Mouse (Mus musculus) myocyte (in vitro differentiated cells): ENCODE results near the gene Dnajc5. TPM values are rescaled to one million over a fixed set of nuclear protein-coding genes. Genes with fewer than 3 reads are reported as not detected.

ENCODE experiments used
- H3K27me3 ChIP-seq: one replicate; pipeline ENCODE4 v1.6.1; 2011; ENCODE audit not compliant: control insufficient read depth, insufficient read depth, insufficient read length
- H3K36me3 ChIP-seq: one replicate; pipeline ENCODE4 v1.6.1; 2011; ENCODE audit not compliant: control insufficient read depth, insufficient read depth
- H3K4me2 ChIP-seq: one replicate; pipeline ENCODE4 v1.6.1; 2011; ENCODE audit warnings: low read depth, control low read depth
- H3K4me3 ChIP-seq: one replicate; pipeline ENCODE4 v1.5.1; 2011; ENCODE audit warnings: mild to moderate bottlenecking, control low read depth, moderate library complexity
- H3K79me2 ChIP-seq: one replicate; pipeline ENCODE4 v1.6.1; 2011; ENCODE audit not compliant: control insufficient read depth, insufficient read depth
- H3ac ChIP-seq: one replicate; pipeline ENCODE4 v1.6.1; 2011; ENCODE audit not compliant: control insufficient read depth, insufficient read length
- CEBPB ChIP-seq: IDR thresholded peaks from 2 replicates; pipeline ENCODE4 v1.6.1; 2011; ENCODE audit warnings: mild to moderate bottlenecking, moderate library complexity; ENCODE audit not compliant: poor library complexity, insufficient read depth, severe bottlenecking
- E2F4 ChIP-seq: IDR thresholded peaks from one replicate; pipeline ENCODE4 v1.6.1; 2011; ENCODE audit warnings: mild to moderate bottlenecking, control low read depth, moderate library complexity; ENCODE audit not compliant: insufficient read depth
- MAX ChIP-seq: IDR thresholded peaks from one replicate; pipeline ENCODE4 v1.6.1; 2011; ENCODE audit warnings: low read depth, mild to moderate bottlenecking, control low read depth
- MYOD1 ChIP-seq, 3 experiments: IDR thresholded peaks; one replicate each; pipeline ENCODE4 v1.6.1; 2011; ENCODE audit warnings: control low read depth in 2 of 3, low read depth in 2 of 3, mild to moderate bottlenecking in 2 of 3, moderate library complexity in 1 of 3; ENCODE audit not compliant: insufficient read length in 2 of 3, control insufficient read depth in 1 of 3
- MYOG ChIP-seq, 3 experiments: IDR thresholded peaks; one replicate each; pipeline ENCODE4 v1.6.1; 2011; ENCODE audit warnings: control low read depth in 2 of 3, low read depth in 2 of 3, mild to moderate bottlenecking in 2 of 3; ENCODE audit not compliant: insufficient read length in 2 of 3, control insufficient read depth in 1 of 3, insufficient read depth in 1 of 3
- POLR2A ChIP-seq: IDR thresholded peaks from one replicate; pipeline ENCODE4 v1.6.1; 2011; ENCODE audit warnings: low read depth, mild to moderate bottlenecking, control low read depth, moderate library complexity; ENCODE audit not compliant: insufficient read length
- POLR2AphosphoS2 ChIP-seq: IDR thresholded peaks from one replicate; pipeline ENCODE4 v1.6.1; 2011; ENCODE audit warnings: low read depth, control low read depth; ENCODE audit not compliant: insufficient read length
- REST ChIP-seq: IDR thresholded peaks from one replicate; pipeline ENCODE4 v1.6.1; 2011; ENCODE audit warnings: mild to moderate bottlenecking, control low read depth, moderate library complexity; ENCODE audit not compliant: insufficient read depth, insufficient read length
- SRF ChIP-seq: IDR thresholded peaks from one replicate; pipeline ENCODE4 v1.6.1; 2011; ENCODE audit warnings: low read depth; ENCODE audit not compliant: control insufficient read depth, insufficient read length
- TCF12 ChIP-seq: IDR thresholded peaks from one replicate; pipeline ENCODE4 v1.6.1; 2011; ENCODE audit warnings: mild to moderate bottlenecking, control low read depth; ENCODE audit not compliant: poor library complexity, insufficient read depth, severe bottlenecking
- TCF3 ChIP-seq: IDR thresholded peaks from one replicate; pipeline ENCODE4 v1.6.1; 2011; ENCODE audit warnings: low read depth, control low read depth; ENCODE audit not compliant: insufficient read length
- USF1 ChIP-seq: IDR thresholded peaks from one replicate; pipeline ENCODE4 v1.6.1; 2011; ENCODE audit warnings: low read depth, mild to moderate bottlenecking, control low read depth, moderate library complexity
- polyA plus RNA-seq: library from polyadenylated mRNA; unstranded; fragments of >200 nt; fragmentation: generic; extraction: Trizol; gene quantifications from one replicate; pipeline ENCODE4 v1.2.1, GENCODE M21; 2012; ENCODE audit warnings: missing spikeins

Gene Dnajc5
- polyA plus RNA-seq, 1 experiment: 67.7 TPM

DNA sequence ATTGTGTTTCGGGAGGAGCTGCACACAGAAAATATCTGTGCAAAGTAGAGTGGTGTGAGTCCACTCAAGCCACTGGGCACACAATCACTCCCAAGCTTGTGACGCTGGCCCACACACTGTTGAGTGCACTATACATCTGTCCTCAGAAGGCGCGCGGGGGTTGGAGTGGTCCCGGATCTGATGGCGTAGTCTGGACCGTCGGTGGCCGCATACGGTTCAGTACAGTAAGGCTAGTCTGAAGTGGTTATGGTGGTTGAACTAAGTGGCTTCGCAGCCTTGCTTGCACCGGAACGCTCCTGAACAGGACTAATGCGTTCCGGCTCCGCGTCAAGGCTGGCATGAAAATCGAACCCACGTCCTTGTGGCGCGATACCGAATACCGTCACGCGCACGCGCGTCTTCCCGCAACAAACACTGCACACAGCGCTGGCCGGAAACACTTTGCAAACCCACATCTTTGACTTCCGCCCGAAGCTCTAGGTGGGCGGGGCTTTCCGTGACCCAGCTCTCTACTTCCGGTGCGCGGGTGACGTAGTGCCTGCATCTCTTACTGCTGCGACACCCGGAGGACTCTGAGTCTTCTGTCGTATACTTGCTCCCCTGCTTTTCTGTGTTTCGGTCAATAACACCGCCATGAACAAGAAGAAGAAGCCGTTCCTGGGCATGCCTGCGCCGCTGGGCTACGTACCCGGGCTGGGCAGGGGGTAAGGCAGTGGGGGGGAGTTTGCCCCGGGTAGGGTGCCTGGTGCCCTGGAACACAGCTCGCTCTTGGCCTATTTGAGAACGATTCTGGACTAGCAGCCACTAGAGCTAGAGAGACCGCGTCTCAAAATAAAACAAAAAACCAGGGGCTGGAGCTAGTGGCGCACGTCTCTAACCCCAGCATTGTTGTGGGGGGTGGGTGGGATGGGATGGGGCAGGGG, 80.8 kb downstream of the Dnajc5 start:
- H3K36me3 ChIP-seq: no peaks in the 10 kb centered on the region
- no peaks in the 10 kb centered on the region for H3K27me3 ChIP-seq
- peaks cover 35% of the 10 kb centered on the region for H3K79me2 ChIP-seq
- TF ChIP-seq MYOG (IDR thresholded peaks at IDR 0.05; ENCODE audit: control insufficient read depth in 1 of 3, insufficient read depth in 1 of 3, insufficient read length in 2 of 3, low read depth in 2 of 3) (peak in 1 of 3 experiments; percentile 5), E2F4 (no peak), SRF (peak; percentile 31), POLR2A (peak; percentile 94), POLR2AphosphoS2 (peak; percentile 91), TCF3 (no peak)
- peak overlapping the region; percentile 95 for H3K4me2 ChIP-seq
- H3K4me3 ChIP-seq: peak overlapping the region; percentile 87
- peak overlapping the region; percentile 69 for H3ac ChIP-seq

DNA sequence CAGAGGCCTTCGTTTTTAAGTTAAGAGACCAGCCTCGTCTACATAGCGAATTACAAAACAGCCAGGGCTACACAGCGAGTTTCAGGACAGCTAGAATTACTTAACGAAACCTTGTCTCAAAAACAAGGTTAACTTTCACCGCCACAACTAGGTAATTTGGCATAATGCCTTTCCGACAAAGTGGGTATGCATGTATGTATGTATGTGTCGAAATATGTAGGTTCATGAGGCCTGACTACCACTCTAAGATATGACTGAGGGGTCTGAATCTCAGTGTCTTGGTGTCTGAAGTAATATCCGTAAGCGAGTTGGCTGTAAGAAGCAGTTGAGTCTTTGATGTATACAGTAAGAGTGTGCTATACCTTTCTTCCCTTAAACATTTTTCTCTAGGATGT, 81.5 kb downstream of the Dnajc5 start:
- H3ac ChIP-seq: peak overlapping the region; percentile 69
- H3K4me2 ChIP-seq: peak overlapping the region; percentile 95
- H3K27me3 ChIP-seq: no peaks in the 10 kb centered on the region
- H3K79me2 ChIP-seq: peaks cover 35% of the 10 kb centered on the region
- TF ChIP-seq POLR2A: no peak
- TF ChIP-seq TCF12: no peak
- no peak for TF ChIP-seq REST
- TF ChIP-seq MYOD1 (IDR thresholded peaks at IDR 0.05; ENCODE audit: control insufficient read depth in 1 of 3, insufficient read length in 2 of 3, low read depth in 2 of 3): no peak
- TF ChIP-seq TCF3: no peak
- TF ChIP-seq E2F4: no peak
- TF ChIP-seq SRF: no peak
- no peak for TF ChIP-seq POLR2AphosphoS2
- no peak for TF ChIP-seq USF1
- no peak for TF ChIP-seq MYOG (IDR thresholded peaks at IDR 0.05; ENCODE audit: control insufficient read depth in 1 of 3, insufficient read depth in 1 of 3, insufficient read length in 2 of 3, low read depth in 2 of 3)
- peak overlapping the region; percentile 87 for H3K4me3 ChIP-seq
- H3K36me3 ChIP-seq: no peaks in the 10 kb centered on the region

- H3ac ChIP-seq: no peak overlapping the region
- peaks cover 35% of the 10 kb centered on the region for H3K79me2 ChIP-seq
- TF ChIP-seq CEBPB (no peak), SRF (no peak), REST (no peak), MYOG (IDR thresholded peaks at IDR 0.05; ENCODE audit: control insufficient read depth in 1 of 3, insufficient read depth in 1 of 3, insufficient read length in 2 of 3, low read depth in 2 of 3) (no peak), MAX (no peak), POLR2A (no peak), POLR2AphosphoS2 (no peak)
- no peaks in the 10 kb centered on the region for H3K27me3 ChIP-seq
- H3K4me3 ChIP-seq: peak overlapping the region; percentile 87
- peak overlapping the region; percentile 95 for H3K4me2 ChIP-seq
- no peaks in the 10 kb centered on the region for H3K36me3 ChIP-seq
Observed at GRCm38 (mm10) chr2:181602367-181602766, 82.1 kb downstream of the Dnajc5 start.

Other genes with a start within 250 kb of the Dnajc5 start
- gene Gmeb2, start 232.4 kb upstream of the Dnajc5 start, polyA plus RNA-seq: 11.0 TPM
- gene Stmn3, start 206.0 kb upstream of the Dnajc5 start, polyA plus RNA-seq: 0.07 TPM
- gene Rtel1, start 200.7 kb upstream of the Dnajc5 start, polyA plus RNA-seq: 23.6 TPM
- gene Zgpat, start 155.6 kb upstream of the Dnajc5 start, polyA plus RNA-seq: 21.7 TPM
- 48.8 TPM for gene Arfrp1, start 155.1 kb upstream of the Dnajc5 start, polyA plus RNA-seq
- gene Lime1, start 140.4 kb upstream of the Dnajc5 start, polyA plus RNA-seq: 8.2 TPM
- 1.3 TPM for gene Zbtb46, start 61.1 kb upstream of the Dnajc5 start, polyA plus RNA-seq
- gene Abhd16b, start 27.3 kb upstream of the Dnajc5 start, polyA plus RNA-seq: 0.06 TPM
- 108 TPM for gene Tpd52l2, start 23.3 kb upstream of the Dnajc5 start, polyA plus RNA-seq
- 53.4 TPM for gene Uckl1, start 64.4 kb downstream of the Dnajc5 start, polyA plus RNA-seq
- 46.0 TPM for gene Prpf6, start 71.4 kb downstream of the Dnajc5 start, polyA plus RNA-seq
- gene Zfp512b, start 72.3 kb downstream of the Dnajc5 start, polyA plus RNA-seq: 7.0 TPM
- 0.67 TPM for gene Samd10, start 78.7 kb downstream of the Dnajc5 start, polyA plus RNA-seq
- gene Gm29797, start 136.5 kb downstream of the Dnajc5 start, polyA plus RNA-seq: not detected
- gene Sox18, start 151.2 kb downstream of the Dnajc5 start, polyA plus RNA-seq: 0.04 TPM
- gene Tcea2, start 159.8 kb downstream of the Dnajc5 start, polyA plus RNA-seq: 3.0 TPM
- 39.5 TPM for gene Rgs19, start 173.5 kb downstream of the Dnajc5 start, polyA plus RNA-seq
- not detected for gene Lkaaear1, start 178.0 kb downstream of the Dnajc5 start, polyA plus RNA-seq
- gene Oprl1, start 194.5 kb downstream of the Dnajc5 start, polyA plus RNA-seq: not detected
- 0.28 TPM for gene Myt1, start 242.8 kb downstream of the Dnajc5 start, polyA plus RNA-seq